ENCODE assay signal across 8 mouse cellular contexts in the genomic region with DNA sequence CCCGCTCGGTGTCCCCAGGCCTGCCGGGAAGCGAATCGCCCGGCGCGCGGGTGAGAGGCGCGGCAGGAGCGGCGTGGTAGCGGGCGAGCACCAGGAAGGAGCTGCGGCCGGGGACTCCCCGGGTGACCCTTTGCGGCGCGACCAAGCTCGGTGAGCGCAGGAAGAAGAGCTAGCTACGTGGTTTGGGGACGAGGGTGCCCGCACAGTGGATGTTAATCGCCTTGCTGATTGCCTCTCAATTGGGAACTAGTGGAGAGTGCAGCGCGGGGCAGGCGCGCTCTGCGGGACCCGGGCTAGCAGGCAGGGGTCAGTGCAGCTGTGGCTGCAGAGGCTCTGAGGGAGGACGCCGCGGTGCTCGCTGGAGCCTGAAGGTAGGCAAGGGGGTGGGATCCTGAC. TPM values are rescaled to one million over a fixed set of nuclear protein-coding genes. Genes with fewer than 3 reads are reported as not detected.
DNase-seq lines count a peak whose midpoint lies in the region; ATAC-seq and TF ChIP-seq lines count a peak whose summit lies in the region.

No protein-coding gene starts in this region.

- intact Hi-C loops in gastrocnemius, postnatal 14 days (cut with DNase I; ENCODE audit: low total_unique reads) = no loop called here

- peak; percentile 39; the same call in 1 of the 2 replicates for TF ChIP-seq CTCF in lung, embryonic 14.5 days (IDR thresholded peaks at IDR 0.05; ENCODE audit: low read depth)
- TF ChIP-seq CTCF in lung, adult 2 months (IDR thresholded peaks at IDR 0.05; ENCODE audit: insufficient read depth, low read length) = no peak

- WGBS in lung, embryonic 14.5 days = under 1% methylated on average over 35 of the region's 37 CpGs
- under 1% methylated on average over 37 of the region's 37 CpGs for WGBS in lung, adult 2 months
- WGBS in hindbrain, embryonic 16.5 days = under 1% methylated on average over 37 of the region's 37 CpGs
- WGBS in midbrain, embryonic 12.5 days = under 1% methylated on average over 33 of the region's 37 CpGs

- DNase-seq in adrenal gland, postnatal 25 days = peak; percentile 3
- no peak for DNase-seq in adrenal gland, adult 8-10 months
- DNase-seq in lung, embryonic 14.5 days = peak; percentile 37
- DNase-seq in lung, adult 2 months = no peak
- no peak for DNase-seq in gastrocnemius, postnatal 14 days

- peak overlapping the region; percentile 94 for H3K4me2 ChIP-seq in lung, embryonic 14.5 days
- peak overlapping the region; percentile 93 for H3K4me2 ChIP-seq in hindbrain, embryonic 16.5 days (ENCODE audit: low read length)
- peak overlapping the region; percentile 99 for H3K4me2 ChIP-seq in midbrain, embryonic 12.5 days (replicated peaks)

- H3K9me3 ChIP-seq in lung, embryonic 14.5 days (ENCODE audit: low read depth, low read length) = no peaks in the 10 kb centered on the region
- no peaks in the 10 kb centered on the region for H3K9me3 ChIP-seq in hindbrain, embryonic 16.5 days (ENCODE audit: control insufficient read depth, low read length)
- H3K9me3 ChIP-seq in midbrain, embryonic 12.5 days = no peaks in the 10 kb centered on the region

- no peaks in the 10 kb centered on the region for H3K4me1 ChIP-seq in lung, embryonic 14.5 days (ENCODE audit: insufficient read depth)
- H3K4me1 ChIP-seq in lung, adult 2 months (ENCODE audit: control insufficient read depth, insufficient read depth, low read length) = no peaks in the 10 kb centered on the region
- peaks cover 3% of the 10 kb centered on the region; the same call in 1 of the 2 replicates for H3K4me1 ChIP-seq in hindbrain, embryonic 16.5 days (ENCODE audit: control insufficient read depth, insufficient read depth, low read depth, low read length)
- H3K4me1 ChIP-seq in midbrain, embryonic 12.5 days = peaks cover 13% of the 10 kb centered on the region; the same call in 1 of the 2 replicates

- TF ChIP-seq POLR2A in lung, adult 2 months (IDR thresholded peaks at IDR 0.05; ENCODE audit: borderline replicate concordance, extremely low read depth, low read depth, low read length) = no peak

- no peak overlapping the region for H3K27ac ChIP-seq in lung, embryonic 14.5 days (ENCODE audit: low read depth)
- H3K27ac ChIP-seq in hindbrain, embryonic 16.5 days (ENCODE audit: low read depth, low read length) = peak overlapping the region; percentile 78
- 0 out of 2 replicates have a peak overlapping the region, but pooled peaks have one; percentile 36 for H3K27ac ChIP-seq in midbrain, embryonic 12.5 days (replicated peaks)

- peaks cover 62% of the 10 kb centered on the region for H3K27me3 ChIP-seq in lung, embryonic 14.5 days (ENCODE audit: insufficient read depth, low read length)
- no peaks in the 10 kb centered on the region for H3K27me3 ChIP-seq in hindbrain, embryonic 16.5 days (replicated peaks; ENCODE audit: control insufficient read depth, insufficient read depth, low read length)
- peaks cover 67% of the 10 kb centered on the region for H3K27me3 ChIP-seq in midbrain, embryonic 12.5 days

- H3K36me3 ChIP-seq in lung, embryonic 14.5 days (ENCODE audit: insufficient read depth) = no peaks in the 10 kb centered on the region
- no peaks in the 10 kb centered on the region for H3K36me3 ChIP-seq in hindbrain, embryonic 16.5 days (ENCODE audit: control insufficient read depth, insufficient read depth, low read length)
- H3K36me3 ChIP-seq in midbrain, embryonic 12.5 days = no peaks in the 10 kb centered on the region

- peak overlapping the region; percentile 51 for H3K4me3 ChIP-seq in lung, embryonic 14.5 days (ENCODE audit: low read depth, low read length)
- no peak overlapping the region for H3K4me3 ChIP-seq in lung, adult 2 months (replicated peaks; ENCODE audit: extremely low read depth, low read depth, low read length)
- peak overlapping the region; percentile 69 for H3K4me3 ChIP-seq in hindbrain, embryonic 16.5 days (ENCODE audit: low read length)
- H3K4me3 ChIP-seq in midbrain, embryonic 12.5 days = peak overlapping the region; percentile 72

- ATAC-seq in lung, embryonic 14.5 days (ENCODE audit: insufficient read depth) = peak; percentile 65; the same call in 1 of the 2 replicates
- peak; percentile 52; the same call in 1 of the 2 replicates for ATAC-seq in hindbrain, embryonic 16.5 days
- peak; percentile 70 for ATAC-seq in midbrain, embryonic 12.5 days (ENCODE audit: low FRiP score, low read depth)
- no peak for ATAC-seq in megakaryocyte-erythroid progenitor cell, adult 5-6 weeks (replicated peaks; ENCODE audit: low FRiP score, low TSS enrichment, poor library complexity, severe bottlenecking)

- peak overlapping the region; percentile 13; the same call in 1 of the 2 replicates for H3K9ac ChIP-seq in lung, embryonic 14.5 days
- peak overlapping the region; percentile 80 for H3K9ac ChIP-seq in hindbrain, embryonic 16.5 days (ENCODE audit: low read depth, low read length)
- H3K9ac ChIP-seq in midbrain, embryonic 12.5 days (replicated peaks) = peak overlapping the region; percentile 58; the same call in 1 of the 2 replicates

RNA-seq across cellular contexts. Expression of a gene that starts 0.7 kb away (rescaled TPM):
- total RNA-seq in adrenal gland, postnatal 25 days (2021) = 4.2 and 8.5 TPM in 2 replicates
- total RNA-seq in adrenal gland, adult 8-10 months (2022) = 10 to 100 TPM in 1 of 4 experiments, 1 to 10 TPM in 3; 8.6 to 10.2 (median 9.6) TPM
- polyA plus RNA-seq in lung, embryonic 14.5 days (2014; fragmentation: Nextera tagmentation; extraction: Ambion mirVana) = 0.09 TPM in 1 of 2 replicates, not detected in the other
- 0.05 and 0.07 TPM in 2 replicates for polyA plus RNA-seq in lung, adult 2 months (2012; rRNA removed)
- 13.0 and 14.3 TPM in 2 replicates for polyA plus RNA-seq in hindbrain, embryonic 16.5 days (2015; fragmentation: Nextera tagmentation; extraction: Ambion mirVana)
- polyA plus RNA-seq in midbrain, embryonic 12.5 days (2016; fragmentation: Nextera tagmentation; extraction: Ambion mirVana) = 2.1 and 2.6 TPM in 2 replicates
- total RNA-seq in megakaryocyte-erythroid progenitor cell, adult 5-6 weeks (2014; fragmentation: Nextera tagmentation) = not detected in 2 replicates
- not detected in 2 replicates for total RNA-seq in megakaryocyte-erythroid progenitor cell, adult 5-6 weeks (2017)
- under 1 TPM; 0.08 to 0.31 TPM for total RNA-seq in gastrocnemius, postnatal 14 days (2021)

Comparison
In these comparisons a context has a peak if more than half of its experiments do, and no peak if none do; other contexts are left out.
1. DNase-seq: peak in adrenal gland, postnatal 25 days (single experiment) and lung, embryonic 14.5 days (single experiment); none in adrenal gland, adult 8-10 months (single experiment), lung, adult 2 months (single experiment) and gastrocnemius, postnatal 14 days (single experiment).
2. H3K9ac ChIP-seq: peak in every context shown above with its lines; median percentile 80 in hindbrain, embryonic 16.5 days; 58 in midbrain, embryonic 12.5 days; 13 in lung, embryonic 14.5 days.
3. Peak in every context shown above with its lines, with median percentiles within 50 percentile points of each other: H3K4me2 ChIP-seq.